Mouse (Mus musculus): ENCODE measurements around the gene Gm10282.

DNA sequence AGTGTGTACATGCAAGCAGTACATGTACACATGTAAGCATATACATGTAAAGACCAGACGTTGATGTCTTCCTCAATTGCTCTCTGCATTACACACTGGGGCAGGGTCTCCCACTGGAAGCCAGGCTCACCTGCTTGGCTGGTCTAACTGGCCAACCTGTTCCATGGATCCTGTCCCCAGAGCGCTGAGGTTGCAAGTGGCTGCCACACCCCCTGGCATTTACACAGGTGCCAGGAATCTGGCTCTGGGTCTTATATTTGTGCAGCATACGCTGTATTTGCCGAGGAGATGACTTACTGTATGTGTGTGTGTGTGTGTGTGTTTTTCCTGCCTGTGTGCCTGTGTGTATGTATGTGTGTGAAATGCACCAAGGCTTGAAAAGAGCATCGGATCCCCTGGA lies 1.9 kb upstream of the Gm10282 start:
- TF ChIP-seq CTCF (IDR thresholded peaks at IDR 0.05; ENCODE audit: borderline replicate concordance, insufficient read depth, low read depth, low read length) = no peak
- no peak for TF ChIP-seq POLR2A (IDR thresholded peaks at IDR 0.05; ENCODE audit: borderline replicate concordance, insufficient read depth, low read length)

Measured in cerebellum, adult 2 months (tissue).